Mouse (Mus musculus): Measurements from ENCODE around the gene Fam104a. TPM values are rescaled to one million over a fixed set of nuclear protein-coding genes. Genes with fewer than 3 reads are reported as not detected.

Gene Fam104a
- polyA plus RNA-seq (2012; rRNA removed), result 24.6 and 25.8 TPM in 2 replicates

DNA sequence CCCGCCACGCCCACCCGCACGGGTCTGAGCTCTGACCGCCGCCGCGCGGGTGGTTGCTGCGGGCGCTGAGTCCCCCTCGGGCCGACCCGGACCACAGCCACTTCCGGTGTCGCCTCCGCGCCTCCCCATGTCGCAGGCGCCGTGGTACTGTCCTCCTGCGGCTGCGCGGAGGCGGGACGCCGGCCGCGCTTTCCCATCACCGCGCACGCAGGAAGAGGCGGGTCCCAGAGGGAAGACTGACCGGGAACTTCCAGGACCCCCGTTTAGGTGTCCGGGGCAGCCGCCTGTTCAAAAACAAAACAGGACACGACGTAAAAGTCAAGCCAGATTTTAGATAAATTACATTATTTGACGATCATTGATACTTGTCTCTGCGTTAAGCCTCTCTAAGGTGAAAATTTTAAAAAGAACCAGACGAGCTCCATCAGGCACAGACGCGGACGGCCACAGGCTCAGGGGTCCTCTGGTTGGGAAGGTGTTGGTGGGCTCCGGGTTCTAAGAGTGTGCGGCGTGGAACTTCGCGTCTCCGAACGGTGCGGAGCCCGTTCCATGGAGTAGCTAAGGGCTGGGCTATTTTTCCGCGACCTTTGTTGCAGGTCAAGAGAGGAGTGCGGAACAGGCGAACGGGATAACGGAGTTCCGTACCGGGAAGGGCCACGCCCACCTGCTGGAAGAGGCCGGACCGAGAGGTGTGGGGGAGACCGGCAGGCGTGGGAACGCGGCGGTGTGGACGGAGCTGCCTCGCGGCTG, at the start of gene Fam104a, which contains the start of gene D11Wsu47e:
TSS of gene Fam104a (minus strand) at position 199 of the 750 bp plus-strand sequence.
TSS of gene D11Wsu47e (plus strand) at position 456 of the 750 bp plus-strand sequence.
- Histone ChIP-seq H3K4me3 (ENCODE audit: insufficient read depth, low read depth, low read length) (peak within 1 kb of the TSS; percentile 82), H3K27me3 (replicated peaks; ENCODE audit: control insufficient read depth, insufficient read depth, low read length) (no peaks in the 10 kb centered on the region), H3K27ac (ENCODE audit: insufficient read depth, low read depth, low read length) (peak within 1 kb of the TSS; percentile 87), H3K36me3 (ENCODE audit: control insufficient read depth, insufficient read depth, low read length) (no peaks in the 10 kb centered on the region), H3K4me1 (ENCODE audit: control insufficient read depth, insufficient read depth, low read length) (peaks cover 16% of the 10 kb centered on the region; the same call in 1 of the 2 replicates)
- DNase-seq, result peak; percentile 97
- WGBS, result under 1% methylated on average over 73 of the region's 73 CpGs
- TF ChIP-seq CTCF (conservative IDR thresholded peaks at IDR 0.05; ENCODE audit: insufficient read depth, insufficient read length, low read depth, low read length) (no peak), POLR2A (IDR thresholded peaks at IDR 0.05; ENCODE audit: low read depth, low read length) (peak; percentile 56)

DNA sequence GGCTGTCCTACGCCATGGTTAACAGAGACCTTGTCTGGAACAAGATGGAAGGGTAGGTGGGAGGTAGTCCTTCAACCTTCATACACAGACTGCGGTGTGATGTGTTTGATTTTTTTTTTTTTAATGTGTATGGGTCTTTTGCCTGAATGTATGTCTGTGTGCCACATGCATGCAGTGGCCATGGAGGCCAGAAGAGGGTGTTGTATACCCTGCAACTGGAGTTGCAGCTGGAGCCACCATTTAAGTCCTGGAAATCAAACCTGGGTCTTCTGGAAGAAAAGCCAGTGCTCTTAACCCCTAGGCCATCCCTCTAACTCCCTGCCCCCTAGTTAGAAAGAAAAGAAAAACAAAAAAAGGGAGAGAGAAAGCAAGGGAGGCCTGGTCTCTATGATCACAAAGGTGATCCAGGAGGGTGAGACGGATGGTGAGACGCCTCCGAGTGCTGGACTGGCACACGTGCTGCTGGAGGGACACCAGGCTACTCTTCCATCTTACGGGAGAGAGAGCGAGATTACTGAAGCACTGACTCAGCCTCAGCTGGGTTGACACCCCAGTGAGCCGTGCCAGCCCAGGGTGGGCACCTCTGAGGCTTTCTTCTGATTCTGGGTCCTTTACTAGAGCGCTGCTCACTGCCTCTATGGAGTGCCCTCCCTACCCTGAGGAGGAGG, 48.1 kb upstream of the Fam104a start:
- no peak overlapping the region for H3K27ac ChIP-seq (ENCODE audit: insufficient read depth, low read depth, low read length)
- H3K4me1 ChIP-seq (ENCODE audit: control insufficient read depth, insufficient read depth, low read length), result peaks cover 48% of the 10 kb centered on the region
- 89% methylated on average over 10 of the region's 10 CpGs for WGBS
- H3K4me3 ChIP-seq (ENCODE audit: insufficient read depth, low read depth, low read length), result no peak overlapping the region
- H3K36me3 ChIP-seq (ENCODE audit: control insufficient read depth, insufficient read depth, low read length), result no peaks in the 10 kb centered on the region
- no peaks in the 10 kb centered on the region for H3K27me3 ChIP-seq (replicated peaks; ENCODE audit: control insufficient read depth, insufficient read depth, low read length)
- DNase-seq, result no peak
- TF ChIP-seq CTCF (conservative IDR thresholded peaks at IDR 0.05; ENCODE audit: insufficient read depth, insufficient read length, low read depth, low read length) (peak; percentile 29; the same call in 1 of the 2 replicates), POLR2A (IDR thresholded peaks at IDR 0.05; ENCODE audit: low read depth, low read length) (no peak)

DNA sequence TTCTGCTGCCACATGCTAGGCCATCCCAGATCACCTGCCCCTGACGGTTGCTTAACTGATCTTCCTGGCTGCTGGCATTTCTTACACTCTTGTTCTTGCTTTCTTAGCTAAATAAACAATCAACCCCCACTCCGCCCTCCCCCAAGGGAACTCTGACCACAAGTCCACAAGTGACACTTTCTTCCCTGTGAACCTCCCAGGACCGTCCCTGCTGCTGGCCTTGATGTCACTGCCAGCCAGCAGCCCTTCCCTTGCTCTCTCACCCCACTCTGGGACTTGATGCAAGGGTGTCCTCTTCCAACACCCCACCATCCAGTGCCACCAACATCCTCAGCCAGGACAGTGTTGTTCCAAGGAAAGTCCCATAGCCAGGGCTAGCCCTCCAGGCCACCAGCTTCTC, 46.9 kb upstream of the Fam104a start:
- DNase-seq, result peak; percentile 64
- Histone ChIP-seq H3K27me3 (replicated peaks; ENCODE audit: control insufficient read depth, insufficient read depth, low read length) (no peaks in the 10 kb centered on the region), H3K36me3 (ENCODE audit: control insufficient read depth, insufficient read depth, low read length) (no peaks in the 10 kb centered on the region), H3K27ac (ENCODE audit: insufficient read depth, low read depth, low read length) (no peak overlapping the region), H3K4me1 (ENCODE audit: control insufficient read depth, insufficient read depth, low read length) (peaks cover 50% of the 10 kb centered on the region), H3K4me3 (ENCODE audit: insufficient read depth, low read depth, low read length) (no peak overlapping the region)
- 30% methylated on average over 3 of the region's 3 CpGs for WGBS
- TF ChIP-seq POLR2A (IDR thresholded peaks at IDR 0.05; ENCODE audit: low read depth, low read length), result no peak
- TF ChIP-seq CTCF (conservative IDR thresholded peaks at IDR 0.05; ENCODE audit: insufficient read depth, insufficient read length, low read depth, low read length), result no peak

DNA sequence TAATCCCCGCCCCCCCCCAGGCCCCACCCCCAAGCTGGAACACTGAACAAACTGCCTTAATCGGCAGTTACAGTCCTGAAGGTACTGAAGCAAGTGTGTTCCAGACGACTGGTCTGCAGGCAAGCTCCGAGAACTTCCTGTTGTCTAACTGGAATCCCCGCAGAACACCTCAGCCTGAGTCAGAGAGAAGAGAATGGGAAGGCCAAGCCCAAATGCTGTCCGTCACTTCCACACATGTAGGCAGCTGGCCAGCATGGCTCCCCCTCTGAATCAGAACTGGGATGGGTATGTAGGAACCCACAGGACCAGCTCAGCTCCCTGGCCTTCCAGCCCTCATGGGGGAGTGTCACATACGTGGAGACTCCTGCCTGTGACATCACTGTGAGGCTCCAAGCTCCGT, 46.0 kb upstream of the Fam104a start:
- WGBS, result 16% methylated on average over 8 of the region's 8 CpGs
- peaks cover 41% of the 10 kb centered on the region for H3K4me1 ChIP-seq (ENCODE audit: control insufficient read depth, insufficient read depth, low read length)
- H3K36me3 ChIP-seq (ENCODE audit: control insufficient read depth, insufficient read depth, low read length), result no peaks in the 10 kb centered on the region
- no peak overlapping the region for H3K4me3 ChIP-seq (ENCODE audit: insufficient read depth, low read depth, low read length)
- DNase-seq, result peak; percentile 67
- no peaks in the 10 kb centered on the region for H3K27me3 ChIP-seq (replicated peaks; ENCODE audit: control insufficient read depth, insufficient read depth, low read length)
- H3K27ac ChIP-seq (ENCODE audit: insufficient read depth, low read depth, low read length), result no peak overlapping the region
- TF ChIP-seq CTCF (conservative IDR thresholded peaks at IDR 0.05; ENCODE audit: insufficient read depth, insufficient read length, low read depth, low read length) (no peak), POLR2A (IDR thresholded peaks at IDR 0.05; ENCODE audit: low read depth, low read length) (no peak)

DNA sequence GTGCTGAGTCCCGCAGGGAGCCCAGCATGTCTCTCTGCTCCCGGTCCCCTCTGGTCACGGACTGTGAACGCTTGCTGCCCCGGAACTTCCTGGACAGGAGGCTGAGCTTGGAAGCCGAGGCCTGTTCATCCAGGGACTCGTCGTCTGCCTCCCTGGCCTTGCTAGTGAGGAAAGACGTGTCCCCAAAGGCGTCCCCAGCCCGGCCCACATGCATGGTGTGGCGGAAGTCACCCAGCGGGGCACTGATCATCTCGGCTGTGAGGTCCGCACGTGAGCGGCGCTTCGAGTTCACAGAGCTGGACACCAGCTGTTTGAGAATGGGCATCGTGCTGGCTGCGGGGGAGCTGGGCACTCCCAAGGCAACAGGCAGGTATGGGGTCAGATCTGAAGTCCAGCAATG, 45.3 kb upstream of the Fam104a start:
- 55% methylated on average over 21 of the region's 21 CpGs for WGBS
- TF ChIP-seq CTCF (conservative IDR thresholded peaks at IDR 0.05; ENCODE audit: insufficient read depth, insufficient read length, low read depth, low read length) (no peak), POLR2A (IDR thresholded peaks at IDR 0.05; ENCODE audit: low read depth, low read length) (no peak)

DNA sequence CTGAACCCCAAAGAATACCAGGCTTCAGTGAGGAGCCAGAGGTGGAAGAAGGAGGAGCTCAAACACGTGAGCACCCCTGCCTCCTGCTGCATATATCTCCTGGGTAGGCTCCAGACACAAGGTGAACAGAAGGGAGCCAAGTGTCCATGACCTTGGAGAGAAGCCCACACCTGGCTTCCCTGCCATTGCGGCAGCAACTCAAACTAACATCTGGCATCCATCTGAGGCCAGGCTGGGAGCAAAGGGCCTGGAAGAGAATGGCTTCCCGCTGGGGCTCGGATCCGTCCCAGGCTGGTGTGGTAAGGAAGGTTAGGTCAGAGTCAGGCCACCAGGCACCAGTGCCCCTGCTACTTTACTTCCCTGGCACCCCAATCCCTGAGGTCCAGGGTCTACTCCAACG, 44.0 kb upstream of the Fam104a start:
- Histone ChIP-seq H3K27me3 (replicated peaks; ENCODE audit: control insufficient read depth, insufficient read depth, low read length) (no peaks in the 10 kb centered on the region), H3K4me1 (ENCODE audit: control insufficient read depth, insufficient read depth, low read length) (peaks cover 24% of the 10 kb centered on the region; the same call in 1 of the 2 replicates), H3K27ac (ENCODE audit: insufficient read depth, low read depth, low read length) (peak overlapping the region; percentile 10; the same call in 1 of the 2 replicates), H3K4me3 (ENCODE audit: insufficient read depth, low read depth, low read length) (no peak overlapping the region), H3K36me3 (ENCODE audit: control insufficient read depth, insufficient read depth, low read length) (no peaks in the 10 kb centered on the region)
- no peak for DNase-seq
- WGBS, result 65% methylated on average over 6 of the region's 6 CpGs
- TF ChIP-seq CTCF (conservative IDR thresholded peaks at IDR 0.05; ENCODE audit: insufficient read depth, insufficient read length, low read depth, low read length) (no peak), POLR2A (IDR thresholded peaks at IDR 0.05; ENCODE audit: low read depth, low read length) (no peak)

More for the DNA sequence above, 45.3 kb upstream of the Fam104a start:
- Histone ChIP-seq H3K27me3 (replicated peaks; ENCODE audit: control insufficient read depth, insufficient read depth, low read length) (no peaks in the 10 kb centered on the region), H3K27ac (ENCODE audit: insufficient read depth, low read depth, low read length) (0 out of 2 replicates have a peak overlapping the region, but pooled peaks have one; percentile 10), H3K4me1 (ENCODE audit: control insufficient read depth, insufficient read depth, low read length) (peaks cover 36% of the 10 kb centered on the region), H3K4me3 (ENCODE audit: insufficient read depth, low read depth, low read length) (no peak overlapping the region), H3K36me3 (ENCODE audit: control insufficient read depth, insufficient read depth, low read length) (no peaks in the 10 kb centered on the region)
- peak; percentile 28 for DNase-seq

Data from kidney, adult 2 months (tissue).